Mouse (Mus musculus): Measurements from ENCODE around the gene Mpg.

- TF ChIP-seq CTCF (IDR thresholded peaks at IDR 0.05; ENCODE audit: low read depth) (no peak), EP300 (IDR thresholded peaks at IDR 0.05; ENCODE audit: low read depth) (no peak)
These were observed 17.8 kb downstream of the Mpg start for GRCm38 (mm10) chr11:32244064-32244463.
